8 mouse cellular contexts compared by ENCODE assay signal in genomic region chr7:13035211-13035855, GRCm38 (mm10). TPM values are rescaled to one million over a fixed set of nuclear protein-coding genes. Genes with fewer than 3 reads are reported as not detected.
A peak's percentile ranks its signal among the peaks of the same experiment; 100 is the strongest.
DNase-seq lines count a peak whose midpoint lies in the region; ATAC-seq and TF ChIP-seq lines count a peak whose summit lies in the region.

No protein-coding gene starts in this region.

- no peak for DNase-seq in midbrain, postnatal 0 days (ENCODE audit: low spot score)
- DNase-seq in layer of hippocampus, adult 8-10 months (ENCODE audit: low spot score in 2 of 2), result no peak
- DNase-seq in natural killer cell, adult 2 months (ENCODE audit: low spot score in 2 of 2), result no peak

- peak overlapping the region; percentile 81 for H3K27ac ChIP-seq in hindbrain, embryonic 15.5 days (replicated peaks)
- H3K27ac ChIP-seq in midbrain, postnatal 0 days (ENCODE audit: low read depth, low read length), result peak overlapping the region; percentile 80; the same call in 1 of the 2 replicates

- H3K27me3 ChIP-seq in erythroblast, embryonic 14.5 days (ENCODE audit: control insufficient read depth), result peaks cover under 1% of the 10 kb centered on the region; the same call in 1 of the 2 replicates
- no peaks in the 10 kb centered on the region for H3K27me3 ChIP-seq in megakaryocyte, embryonic 14.5 days (replicated peaks)
- H3K27me3 ChIP-seq in hindbrain, embryonic 15.5 days, result no peaks in the 10 kb centered on the region
- H3K27me3 ChIP-seq in midbrain, postnatal 0 days (ENCODE audit: insufficient read depth, low read length), result no peaks in the 10 kb centered on the region

- peak; percentile 20; the same call in 1 of the 2 replicates for TF ChIP-seq CTCF in midbrain, postnatal 0 days (IDR thresholded peaks at IDR 0.05)

- H3K9ac ChIP-seq in hindbrain, embryonic 15.5 days, result no peak overlapping the region
- H3K9ac ChIP-seq in midbrain, postnatal 0 days (replicated peaks; ENCODE audit: low read length, poor library complexity, severe bottlenecking), result no peak overlapping the region

- peak overlapping the region; percentile 91 for H3K4me2 ChIP-seq in hindbrain, embryonic 15.5 days
- no peak overlapping the region for H3K4me2 ChIP-seq in midbrain, postnatal 0 days (ENCODE audit: low read depth, low read length, poor library complexity, severe bottlenecking)

- no peak for ATAC-seq in erythroblast, adult 5-6 weeks (replicated peaks; ENCODE audit: low FRiP score, poor library complexity, severe bottlenecking)
- ATAC-seq in megakaryocyte, adult 5-6 weeks (ENCODE audit: poor library complexity, severe bottlenecking), result no peak
- no peak; the same call in 1 of the 2 replicates for ATAC-seq in hindbrain, embryonic 15.5 days (ENCODE audit: low FRiP score, low read depth)
- no peak for ATAC-seq in midbrain, postnatal 0 days (ENCODE audit: low FRiP score)

- H3K4me3 ChIP-seq in erythroblast, embryonic 14.5 days (replicated peaks), result peak overlapping the region; percentile 80
- peak overlapping the region; percentile 100 for H3K4me3 ChIP-seq in megakaryocyte, embryonic 14.5 days (replicated peaks)
- H3K4me3 ChIP-seq in hindbrain, embryonic 15.5 days, result peak overlapping the region; percentile 63
- no peak overlapping the region for H3K4me3 ChIP-seq in midbrain, postnatal 0 days (ENCODE audit: low read depth, low read length)

- H3K4me1 ChIP-seq in erythroblast, embryonic 14.5 days (ENCODE audit: control insufficient read depth), result peaks cover 64% of the 10 kb centered on the region
- H3K4me1 ChIP-seq in megakaryocyte, embryonic 14.5 days, result peaks cover 72% of the 10 kb centered on the region
- peaks cover 47% of the 10 kb centered on the region for H3K4me1 ChIP-seq in hindbrain, embryonic 15.5 days (replicated peaks)
- H3K4me1 ChIP-seq in midbrain, postnatal 0 days (ENCODE audit: insufficient read depth, low read length), result peaks cover 14% of the 10 kb centered on the region

- no peaks in the 10 kb centered on the region for H3K9me3 ChIP-seq in erythroblast, embryonic 14.5 days (ENCODE audit: control insufficient read depth, low read length)
- H3K9me3 ChIP-seq in megakaryocyte, embryonic 14.5 days, result no peaks in the 10 kb centered on the region
- H3K9me3 ChIP-seq in hindbrain, embryonic 15.5 days, result no peaks in the 10 kb centered on the region
- no peaks in the 10 kb centered on the region for H3K9me3 ChIP-seq in midbrain, postnatal 0 days (ENCODE audit: low read length)

- peaks cover 59% of the 10 kb centered on the region for H3K36me3 ChIP-seq in erythroblast, embryonic 14.5 days (ENCODE audit: control insufficient read depth)
- H3K36me3 ChIP-seq in megakaryocyte, embryonic 14.5 days (replicated peaks; ENCODE audit: low read length), result peaks cover 56% of the 10 kb centered on the region
- peaks cover 42% of the 10 kb centered on the region for H3K36me3 ChIP-seq in hindbrain, embryonic 15.5 days
- peaks cover 31% of the 10 kb centered on the region for H3K36me3 ChIP-seq in midbrain, postnatal 0 days (ENCODE audit: insufficient read depth, low read length)

- WGBS in hindbrain, embryonic 15.5 days, result 87% methylated on average over 17 of the region's 17 CpGs
- WGBS in midbrain, postnatal 0 days, result 86% methylated on average over 17 of the region's 17 CpGs

RNA-seq across cellular contexts. Expression of gene Chmp2a, which starts 0.7 kb away (rescaled TPM):
- polyA plus RNA-seq in erythroblast, embryonic 14.5 days (2012), result 39.9 and 103 TPM in 2 replicates
- 97.4 and 99.3 TPM in 2 replicates for total RNA-seq in erythroblast, adult 5-6 weeks (2015; ENCODE audit: low replicate concordance)
- total RNA-seq in erythroblast, adult 5-6 weeks (2017; ENCODE audit: low replicate concordance), result 144 and 170 TPM in 2 replicates
- polyA plus RNA-seq in megakaryocyte, embryonic 14.5 days (2012; ENCODE audit: insufficient read depth, low replicate concordance), result 404 and 592 TPM in 2 replicates
- 239 and 269 TPM in 2 replicates for total RNA-seq in megakaryocyte, adult 5-6 weeks (2015)
- total RNA-seq in megakaryocyte, adult 5-6 weeks (2017), result 272 and 348 TPM in 2 replicates
- polyA plus RNA-seq in hindbrain, embryonic 15.5 days (2015; fragmentation: Nextera tagmentation; extraction: Ambion mirVana), result 170 and 171 TPM in 2 replicates
- total RNA-seq in midbrain, postnatal 0 days (2014; rRNA removed), result 67.6 and 114 TPM in 2 replicates
- 198 and 205 TPM in 2 replicates for polyA plus RNA-seq in midbrain, postnatal 0 days (2015; fragmentation: Nextera tagmentation; extraction: Ambion mirVana)
- 100 to 1,000 TPM; 145 to 152 (median 147) TPM for total RNA-seq in layer of hippocampus, adult 8-10 months (2022)

RNA-seq across cellular contexts. Expression of gene Ube2m, which starts 2.7 kb away (rescaled TPM):
- polyA plus RNA-seq in erythroblast, embryonic 14.5 days (2012), result 22.8 and 28.8 TPM in 2 replicates
- 45.0 and 92.0 TPM in 2 replicates for total RNA-seq in erythroblast, adult 5-6 weeks (2015; ENCODE audit: low replicate concordance)
- 32.8 and 112 TPM in 2 replicates for total RNA-seq in erythroblast, adult 5-6 weeks (2017; ENCODE audit: low replicate concordance)
- polyA plus RNA-seq in megakaryocyte, embryonic 14.5 days (2012; ENCODE audit: insufficient read depth, low replicate concordance), result 283 and 366 TPM in 2 replicates
- total RNA-seq in megakaryocyte, adult 5-6 weeks (2015), result 92.1 and 97.9 TPM in 2 replicates
- 86.1 and 101 TPM in 2 replicates for total RNA-seq in megakaryocyte, adult 5-6 weeks (2017)
- 162 and 163 TPM in 2 replicates for polyA plus RNA-seq in hindbrain, embryonic 15.5 days (2015; fragmentation: Nextera tagmentation; extraction: Ambion mirVana)
- total RNA-seq in midbrain, postnatal 0 days (2014; rRNA removed), result 359 and 383 TPM in 2 replicates
- 146 and 147 TPM in 2 replicates for polyA plus RNA-seq in midbrain, postnatal 0 days (2015; fragmentation: Nextera tagmentation; extraction: Ambion mirVana)
- 100 to 1,000 TPM; 188 to 210 (median 192) TPM for total RNA-seq in layer of hippocampus, adult 8-10 months (2022)

RNA-seq across cellular contexts. Expression of gene Mzf1, which starts 19.2 kb away (rescaled TPM):
- 0.03 TPM in 2 replicates for polyA plus RNA-seq in erythroblast, embryonic 14.5 days (2012)
- not detected in 2 replicates for total RNA-seq in erythroblast, adult 5-6 weeks (2015; ENCODE audit: low replicate concordance)
- total RNA-seq in erythroblast, adult 5-6 weeks (2017; ENCODE audit: low replicate concordance), result 0.56 TPM in 1 of 2 replicates, not detected in the other
- polyA plus RNA-seq in megakaryocyte, embryonic 14.5 days (2012; ENCODE audit: insufficient read depth, low replicate concordance), result 1.6 and 6.1 TPM in 2 replicates
- 0.16 and 0.52 TPM in 2 replicates for total RNA-seq in megakaryocyte, adult 5-6 weeks (2015)
- total RNA-seq in megakaryocyte, adult 5-6 weeks (2017), result 0.29 and 0.45 TPM in 2 replicates
- 9.0 and 9.3 TPM in 2 replicates for polyA plus RNA-seq in hindbrain, embryonic 15.5 days (2015; fragmentation: Nextera tagmentation; extraction: Ambion mirVana)
- total RNA-seq in midbrain, postnatal 0 days (2014; rRNA removed), result 13.2 and 14.4 TPM in 2 replicates
- polyA plus RNA-seq in midbrain, postnatal 0 days (2015; fragmentation: Nextera tagmentation; extraction: Ambion mirVana), result 12.2 TPM in 2 replicates
- total RNA-seq in layer of hippocampus, adult 8-10 months (2022), result 10 to 100 TPM; 12.1 to 16.3 (median 15.0) TPM

RNA-seq across cellular contexts. Expression of gene Zbtb45, which starts 25.5 kb away (rescaled TPM):
- 6.7 and 7.7 TPM in 2 replicates for polyA plus RNA-seq in erythroblast, embryonic 14.5 days (2012)
- total RNA-seq in erythroblast, adult 5-6 weeks (2015; ENCODE audit: low replicate concordance), result 2.7 and 8.2 TPM in 2 replicates
- total RNA-seq in erythroblast, adult 5-6 weeks (2017; ENCODE audit: low replicate concordance), result 21.2 and 23.4 TPM in 2 replicates
- 52.8 and 179 TPM in 2 replicates for polyA plus RNA-seq in megakaryocyte, embryonic 14.5 days (2012; ENCODE audit: insufficient read depth, low replicate concordance)
- 7.4 and 11.0 TPM in 2 replicates for total RNA-seq in megakaryocyte, adult 5-6 weeks (2015)
- 6.6 and 9.5 TPM in 2 replicates for total RNA-seq in megakaryocyte, adult 5-6 weeks (2017)
- 40.7 and 42.5 TPM in 2 replicates for polyA plus RNA-seq in hindbrain, embryonic 15.5 days (2015; fragmentation: Nextera tagmentation; extraction: Ambion mirVana)
- total RNA-seq in midbrain, postnatal 0 days (2014; rRNA removed), result 37.5 and 70.8 TPM in 2 replicates
- 29.0 and 31.8 TPM in 2 replicates for polyA plus RNA-seq in midbrain, postnatal 0 days (2015; fragmentation: Nextera tagmentation; extraction: Ambion mirVana)
- total RNA-seq in layer of hippocampus, adult 8-10 months (2022), result 10 to 100 TPM; 27.0 to 29.6 (median 29.3) TPM

RNA-seq across cellular contexts. Expression of gene Trim28, which starts 36.4 kb away (rescaled TPM):
- 16.2 and 17.6 TPM in 2 replicates for polyA plus RNA-seq in erythroblast, embryonic 14.5 days (2012)
- total RNA-seq in erythroblast, adult 5-6 weeks (2015; ENCODE audit: low replicate concordance), result 209 and 235 TPM in 2 replicates
- 226 and 257 TPM in 2 replicates for total RNA-seq in erythroblast, adult 5-6 weeks (2017; ENCODE audit: low replicate concordance)
- polyA plus RNA-seq in megakaryocyte, embryonic 14.5 days (2012; ENCODE audit: insufficient read depth, low replicate concordance), result 55.5 and 236 TPM in 2 replicates
- 137 and 186 TPM in 2 replicates for total RNA-seq in megakaryocyte, adult 5-6 weeks (2015)
- 207 and 222 TPM in 2 replicates for total RNA-seq in megakaryocyte, adult 5-6 weeks (2017)
- 217 and 230 TPM in 2 replicates for polyA plus RNA-seq in hindbrain, embryonic 15.5 days (2015; fragmentation: Nextera tagmentation; extraction: Ambion mirVana)
- total RNA-seq in midbrain, postnatal 0 days (2014; rRNA removed), result 467 and 650 TPM in 2 replicates
- polyA plus RNA-seq in midbrain, postnatal 0 days (2015; fragmentation: Nextera tagmentation; extraction: Ambion mirVana), result 187 and 190 TPM in 2 replicates
- 100 to 1,000 TPM; 244 to 272 (median 252) TPM for total RNA-seq in layer of hippocampus, adult 8-10 months (2022)
